Mouse (Mus musculus) MEL (cell line): ENCODE data around the gene Pknox2. TPM values are rescaled to one million over a fixed set of nuclear protein-coding genes. Genes with fewer than 3 reads are reported as not detected.

ENCODE experiments used
- DNase-seq: peaks from one replicate; pipeline ENCODE4 v3.0.0; 2011; ENCODE audit warnings: low read depth, low spot score
- H3K27ac ChIP-seq: 2 replicates; pipeline ENCODE4 v1.5.1; 2012; ENCODE audit warnings: low read depth, mild to moderate bottlenecking, control low read depth, low read length, moderate library complexity; ENCODE audit not compliant: control insufficient read depth
- H3K27me3 ChIP-seq, 2 experiments: fragments of 150-350 bp in 1 of 2; sonication (generic) in 1 of 2; 2 replicates each; pipeline ENCODE4 v1.6.1; 2012; ENCODE audit warnings: low read length in 2 of 2, mild to moderate bottlenecking in 2 of 2, improper control_type of control experiment in 1 of 2, moderate library complexity in 1 of 2; ENCODE audit not compliant: insufficient read depth in 2 of 2, control insufficient read depth in 1 of 2
- H3K36me3 ChIP-seq, 2 experiments: 2 replicates each; pipeline ENCODE4 v1.6.1; 2012 to 2014; ENCODE audit warnings: low read length in 2 of 2, improper control_type of control experiment in 1 of 2, inconsistent platforms in 1 of 2, mild to moderate bottlenecking in 1 of 2; ENCODE audit not compliant: insufficient read depth in 2 of 2, control insufficient read depth in 1 of 2
- H3K4me1 ChIP-seq, 2 experiments: fragments of 150-350 bp in 1 of 2; sonication (generic) in 1 of 2; 2 replicates each; pipeline ENCODE4 v1.6.1; 2012; ENCODE audit warnings: low read length in 2 of 2, improper control_type of control experiment in 1 of 2, mild to moderate bottlenecking in 1 of 2; ENCODE audit not compliant: insufficient read depth in 2 of 2, control insufficient read depth in 1 of 2
- H3K4me3 ChIP-seq, 2 experiments: fragments of 150-350 bp in 1 of 2; sonication (generic) in 1 of 2; 2 replicates each; pipeline ENCODE4 v1.5.1; 2012; ENCODE audit warnings: low read depth in 2 of 2, low read length in 2 of 2, mild to moderate bottlenecking in 2 of 2, moderate library complexity in 2 of 2, control low read depth in 1 of 2, improper control_type of control experiment in 1 of 2; ENCODE audit not compliant: control insufficient read depth in 1 of 2, insufficient read depth in 1 of 2
- H3K79me2 ChIP-seq: 2 replicates; pipeline ENCODE4 v1.6.1; 2012; ENCODE audit warnings: mild to moderate bottlenecking, low read length, moderate library complexity; ENCODE audit not compliant: control insufficient read depth, poor library complexity, insufficient read depth
- H3K9ac ChIP-seq: 2 replicates; pipeline ENCODE4 v1.6.1; 2012; ENCODE audit warnings: low read depth, mild to moderate bottlenecking, control low read depth, low read length, moderate library complexity; ENCODE audit not compliant: control insufficient read depth, poor library complexity, severe bottlenecking
- H3K9me3 ChIP-seq: fragments of 150-350 bp; sonication (generic); replicated peaks from 2 replicates; pipeline ENCODE4 v1.6.1; 2012; ENCODE audit warnings: mild to moderate bottlenecking, low read length, improper control_type of control experiment, moderate library complexity; ENCODE audit not compliant: insufficient read depth
- BHLHE40 ChIP-seq: IDR thresholded peaks from 2 replicates; pipeline ENCODE4 v1.6.1; 2012; ENCODE audit warnings: low read depth, mild to moderate bottlenecking, inconsistent platforms, low read length, improper control_type of control experiment, borderline replicate concordance
- CHD1 ChIP-seq: IDR thresholded peaks from 2 replicates; pipeline ENCODE4 v1.6.1; 2012; ENCODE audit warnings: low read depth, mild to moderate bottlenecking, inconsistent platforms, low read length, improper control_type of control experiment
- CHD2 ChIP-seq: IDR thresholded peaks from 2 replicates; pipeline ENCODE4 v1.6.1; 2011; ENCODE audit warnings: low read length, improper control_type of control experiment
- CTCF ChIP-seq, 3 experiments: IDR thresholded peaks in 2 of 3; conservative IDR thresholded peaks in 1 of 3; 2 replicates each; pipeline ENCODE4 v1.5.1; 2011 to 2012; ENCODE audit warnings: low read length in 3 of 3, low read depth in 2 of 3, mild to moderate bottlenecking in 2 of 3, improper control_type of control experiment in 1 of 3, inconsistent platforms in 1 of 3, mixed read lengths in 1 of 3, moderate library complexity in 1 of 3; ENCODE audit not compliant: control insufficient read depth in 1 of 3, insufficient read depth in 1 of 3, poor library complexity in 1 of 3, severe bottlenecking in 1 of 3
- EP300 ChIP-seq, 2 experiments: IDR thresholded peaks; 2 replicates each; pipeline ENCODE4 v1.6.1; 2011; ENCODE audit warnings: improper control_type of control experiment in 2 of 2, low read length in 2 of 2, low read depth in 1 of 2, mild to moderate bottlenecking in 1 of 2
- ETS1 ChIP-seq: IDR thresholded peaks from 2 replicates; pipeline ENCODE4 v1.6.1; 2012; ENCODE audit warnings: low read depth, mild to moderate bottlenecking, inconsistent platforms, low read length, improper control_type of control experiment, moderate library complexity
- GABPA ChIP-seq: IDR thresholded peaks from 2 replicates; pipeline ENCODE4 v1.6.1; 2012; ENCODE audit warnings: low read depth, mild to moderate bottlenecking, inconsistent platforms, low read length, improper control_type of control experiment, moderate library complexity
- GATA1 ChIP-seq: IDR thresholded peaks from 2 replicates; pipeline ENCODE4 v1.6.1; 2011; ENCODE audit warnings: low read depth, low read length, improper control_type of control experiment
- HCFC1 ChIP-seq: IDR thresholded peaks from 2 replicates; pipeline ENCODE4 v1.6.1; 2012; ENCODE audit warnings: low read depth, mild to moderate bottlenecking, inconsistent platforms, low read length, improper control_type of control experiment, moderate library complexity
- MAFK ChIP-seq: IDR thresholded peaks from 2 replicates; pipeline ENCODE4 v1.6.1; 2011; ENCODE audit warnings: low read depth, mild to moderate bottlenecking, low read length, improper control_type of control experiment, borderline replicate concordance
- MAZ ChIP-seq: IDR thresholded peaks from 2 replicates; pipeline ENCODE4 v1.6.1; 2012; ENCODE audit warnings: low read depth, mild to moderate bottlenecking, inconsistent platforms, low read length, improper control_type of control experiment
- MXI1 ChIP-seq: IDR thresholded peaks from 2 replicates; pipeline ENCODE4 v1.6.1; 2011; ENCODE audit warnings: mild to moderate bottlenecking, low read depth, low read length, improper control_type of control experiment
- MYC ChIP-seq: IDR thresholded peaks from 2 replicates; pipeline ENCODE4 v1.6.1; 2011; ENCODE audit warnings: low read depth, mild to moderate bottlenecking, low read length, improper control_type of control experiment, moderate library complexity
- NRF1 ChIP-seq: IDR thresholded peaks from 2 replicates; pipeline ENCODE4 v1.6.1; 2014; ENCODE audit warnings: low read depth, mild to moderate bottlenecking, inconsistent platforms, low read length, improper control_type of control experiment, moderate library complexity; ENCODE audit not compliant: poor library complexity, insufficient read depth, severe bottlenecking
- POLR2A ChIP-seq, 2 experiments: IDR thresholded peaks; 2 replicates each; pipeline ENCODE4 v1.6.1; 2011 to 2012; ENCODE audit warnings: low read length in 2 of 2, mild to moderate bottlenecking in 2 of 2, control low read depth in 1 of 2, improper control_type of control experiment in 1 of 2, low read depth in 1 of 2, moderate library complexity in 1 of 2; ENCODE audit not compliant: control insufficient read depth in 1 of 2, insufficient read depth in 1 of 2, poor library complexity in 1 of 2
- RAD21 ChIP-seq: IDR thresholded peaks from 2 replicates; pipeline ENCODE4 v1.6.1; 2011; ENCODE audit warnings: mild to moderate bottlenecking, low read depth, low read length, improper control_type of control experiment
- SIN3A ChIP-seq: IDR thresholded peaks from 2 replicates; pipeline ENCODE4 v1.6.1; 2012; ENCODE audit warnings: low read length, improper control_type of control experiment, inconsistent platforms
- SMC3 ChIP-seq: IDR thresholded peaks from 2 replicates; pipeline ENCODE4 v1.6.1; 2011; ENCODE audit warnings: low read depth, low read length, improper control_type of control experiment
- TBP ChIP-seq: IDR thresholded peaks from 2 replicates; pipeline ENCODE4 v1.8.0; 2011; ENCODE audit warnings: low read depth, low read length, improper control_type of control experiment
- ZKSCAN1 ChIP-seq: IDR thresholded peaks from 2 replicates; pipeline ENCODE4 v1.6.1; 2012; ENCODE audit warnings: low read depth, mild to moderate bottlenecking, inconsistent platforms, low read length, improper control_type of control experiment, moderate library complexity
- ZMIZ1 ChIP-seq: IDR thresholded peaks from 2 replicates; pipeline ENCODE4 v1.6.1; 2012; ENCODE audit warnings: low read depth, mild to moderate bottlenecking, inconsistent platforms, low read length, improper control_type of control experiment, moderate library complexity
- ZNF384 ChIP-seq: IDR thresholded peaks from 2 replicates; pipeline ENCODE4 v1.6.1; 2012; ENCODE audit warnings: low read depth, mild to moderate bottlenecking, inconsistent platforms, low read length, improper control_type of control experiment
- polyA plus RNA-seq, 2 experiments: library from polyadenylated mRNA; stranded (reverse) in 1 of 2; unstranded in 1 of 2; fragments of >175 nt in 1 of 2; fragments of >200 nt in 1 of 2; gene quantifications; 2 replicates each; pipeline versions ENCODE4 v1.2.1 to v1.2.4; 2012; ENCODE audit warnings: low replicate concordance in 2 of 2, low read depth in 1 of 2; ENCODE audit not compliant: insufficient read length in 2 of 2, insufficient read depth in 1 of 2, missing spikeins in 1 of 2
- total RNA-seq: library from RNA; depleted of rRNA; stranded (reverse); fragments of 300-350 nt; gene quantifications from 2 replicates; pipeline ENCODE4 v1.2.3, GENCODE M21; 2012

The Pknox2 gene
- total and polyA plus RNA-seq, 3 experiments, result not detected

DNA sequence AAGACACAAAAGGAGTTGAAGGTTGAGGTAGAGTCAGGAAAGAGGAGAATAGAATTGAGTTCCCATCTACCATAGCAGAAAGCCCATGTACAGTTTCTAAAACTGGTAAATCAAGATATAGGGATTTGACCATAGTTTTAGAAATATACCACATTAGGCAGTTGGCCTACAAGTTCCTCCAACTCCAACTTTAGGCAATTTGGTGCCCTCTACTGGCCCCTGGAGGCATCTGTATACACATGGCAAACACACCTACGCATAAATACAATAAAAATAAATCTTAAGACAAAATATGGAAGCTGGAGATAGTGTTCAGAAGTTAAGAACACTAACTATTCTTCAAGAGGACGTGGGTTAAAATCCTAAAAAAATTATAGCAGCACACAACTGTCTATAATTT, 19.7 kb upstream of the Pknox2 start:
- Histone ChIP-seq H3K9ac (no peak overlapping the region), H3K36me3 (no peaks in the 10 kb centered on the region), H3K9me3 (no peaks in the 10 kb centered on the region), H3K79me2 (no peaks in the 10 kb centered on the region), H3K4me3 (no peak overlapping the region), H3K4me1 (no peaks in the 10 kb centered on the region), H3K27ac (no peak overlapping the region), H3K27me3 (peaks cover 2 to 14% of the 10 kb centered on the region in 2 experiments; a peak in 3 of 4 replicates)
- TF ChIP-seq CTCF (IDR thresholded peaks at IDR 0.05 in 2 of 3, conservative IDR thresholded peaks at IDR 0.05 in 1 of 3; ENCODE audit: control insufficient read depth in 1 of 3, insufficient read depth in 1 of 3, low read depth in 2 of 3, low read length in 3 of 3, poor library complexity in 1 of 3, severe bottlenecking in 1 of 3) (peak; percentile 35 to 54 (median 53)), POLR2A (IDR thresholded peaks at IDR 0.05; ENCODE audit: control insufficient read depth in 1 of 2, insufficient read depth in 1 of 2, low read depth in 1 of 2, low read length in 2 of 2, poor library complexity in 1 of 2) (no peak), RAD21 (peak; percentile 46), MAFK (no peak), SMC3 (peak; percentile 46), ZMIZ1 (no peak)
- DNase-seq, result peak; percentile 58

DNA sequence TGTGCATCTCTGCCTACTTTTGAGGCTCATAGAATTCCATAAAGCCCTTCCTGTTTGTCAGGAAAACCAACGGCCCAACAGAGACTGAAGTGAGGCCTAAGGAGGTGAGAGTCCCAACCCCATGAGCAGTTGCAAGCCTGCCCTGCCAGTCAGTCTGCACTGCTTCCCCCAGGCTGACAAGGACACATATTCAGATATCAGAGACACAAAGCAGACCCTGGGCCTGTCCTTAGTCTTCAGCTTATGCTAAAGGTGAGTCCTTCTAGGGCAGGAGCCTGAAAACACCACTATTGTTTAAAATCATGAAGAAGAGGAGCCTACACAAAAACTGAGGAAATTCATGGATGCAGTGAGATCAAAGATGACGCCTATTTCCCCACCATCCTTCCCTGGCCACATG, 13.5 kb upstream of the Pknox2 start:
- H3K36me3 ChIP-seq, result no peaks in the 10 kb centered on the region
- H3K9me3 ChIP-seq, result no peaks in the 10 kb centered on the region
- DNase-seq, result no peak

DNA sequence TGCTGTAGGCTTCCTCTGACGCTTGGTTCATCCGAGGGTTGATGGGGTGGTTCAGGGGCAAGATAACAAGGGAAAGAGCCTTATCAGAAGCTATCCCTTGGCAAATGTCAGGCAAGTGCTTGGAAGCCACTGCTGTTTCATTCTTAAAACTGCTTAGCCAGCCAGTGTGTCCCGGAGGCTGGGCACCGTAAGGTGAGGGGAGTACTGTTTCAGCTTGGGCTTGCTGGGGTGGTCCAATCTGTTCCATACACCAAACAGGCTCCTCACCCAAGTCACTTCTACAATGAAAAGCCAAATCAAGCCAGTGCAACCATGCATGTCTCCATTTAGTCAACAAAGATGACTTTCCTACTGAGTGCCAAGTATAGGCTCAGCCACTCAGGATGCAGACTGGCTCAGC, 679 bp upstream of the Pknox2 start:
- no peak overlapping the region for H3K9ac ChIP-seq
- no peak overlapping the region for H3K4me3 ChIP-seq
- H3K4me1 ChIP-seq, result no peaks in the 10 kb centered on the region
- no peaks in the 10 kb centered on the region for H3K36me3 ChIP-seq
- peaks cover 0 to 2% of the 10 kb centered on the region in 2 experiments; a peak in 1 of 4 replicates for H3K27me3 ChIP-seq
- no peak for TF ChIP-seq MYC
- TF ChIP-seq ZKSCAN1, result no peak
- TF ChIP-seq SMC3, result no peak
- no peak for TF ChIP-seq CHD1
- H3K27ac ChIP-seq, result no peak overlapping the region
- no peak for DNase-seq
- H3K79me2 ChIP-seq, result no peaks in the 10 kb centered on the region
- H3K9me3 ChIP-seq, result no peaks in the 10 kb centered on the region

More for the DNA sequence above, 13.5 kb upstream of the Pknox2 start:
- H3K9ac ChIP-seq, result no peak overlapping the region
- no peak for TF ChIP-seq SIN3A
- TF ChIP-seq CHD2, result no peak
- no peak for TF ChIP-seq EP300 (IDR thresholded peaks at IDR 0.05; ENCODE audit: low read depth in 1 of 2, low read length in 2 of 2)
- TF ChIP-seq TBP, result no peak
- no peak for TF ChIP-seq GATA1
- TF ChIP-seq GABPA, result no peak
- no peak for TF ChIP-seq SMC3
- no peak for TF ChIP-seq MXI1
- TF ChIP-seq HCFC1, result no peak
- no peak for TF ChIP-seq NRF1
- TF ChIP-seq CHD1, result no peak
- TF ChIP-seq ETS1, result no peak
- no peak for TF ChIP-seq MAZ
- no peak for TF ChIP-seq ZNF384
- TF ChIP-seq RAD21, result no peak
- no peak for TF ChIP-seq BHLHE40
- TF ChIP-seq ZMIZ1, result no peak
- TF ChIP-seq, all 39 proteins: peak for 0
- no peaks in the 10 kb centered on the region for H3K79me2 ChIP-seq
- peaks cover 12 to 14% of the 10 kb centered on the region in 2 experiments for H3K27me3 ChIP-seq
- H3K27ac ChIP-seq, result no peak overlapping the region
- H3K4me1 ChIP-seq, result no peaks in the 10 kb centered on the region
- H3K4me3 ChIP-seq, result no peak overlapping the region
